Mouse (Mus musculus): ENCODE data around the gene Mia2.
"Not testable (repeated sequence)": the region's sequence is repeated elsewhere in the genome, so short reads cannot be mapped to it uniquely, and the experiment has no call there.

Mia2 gene

GRCm38 (mm10) chr12:59095104-59096025 is at the start of gene Mia2:
Gene Mia2 (plus strand): TSS chr12:59095799.
- no peak for DNase-seq (ENCODE audit: low read depth, low spot score)

- no peak for DNase-seq (ENCODE audit: low read depth, low spot score)
Measured at GRCm38 (mm10) chr12:59052470-59052869, 43.1 kb upstream of the Mia2 start.

- DNase-seq (ENCODE audit: low read depth, low spot score) = no peak
Measured at GRCm38 (mm10) chr12:59053166-59053565, 42.4 kb upstream of the Mia2 start.

GRCm38 (mm10) chr12:59053976-59054375 is 41.6 kb upstream of the Mia2 start:
- no peak for DNase-seq (ENCODE audit: low read depth, low spot score)

- no peak for DNase-seq (ENCODE audit: low read depth, low spot score)
Measured at GRCm38 (mm10) chr12:59055196-59055850, 40.3 kb upstream of the Mia2 start.

GRCm38 (mm10) chr12:59056222-59056621 is 39.4 kb upstream of the Mia2 start:
- DNase-seq (ENCODE audit: low read depth, low spot score) = no peak

- DNase-seq (ENCODE audit: low read depth, low spot score) = not testable (repeated sequence)
Measured at GRCm38 (mm10) chr12:59058242-59058641, 37.4 kb upstream of the Mia2 start.

- no peak for DNase-seq (ENCODE audit: low read depth, low spot score)
Measured at GRCm38 (mm10) chr12:59060322-59060721, 35.3 kb upstream of the Mia2 start.

- DNase-seq (ENCODE audit: low read depth, low spot score) = peak; percentile 68
Measured at GRCm38 (mm10) chr12:59060993-59061595, 34.5 kb upstream of the Mia2 start, which contains the start of gene Trappc6b. Gene Trappc6b (minus strand): TSS chr12:59061472.

- DNase-seq (ENCODE audit: low read depth, low spot score) = no peak
Measured at GRCm38 (mm10) chr12:59064837-59065236, 30.8 kb upstream of the Mia2 start.

GRCm38 (mm10) chr12:59065776-59066175 is 29.8 kb upstream of the Mia2 start:
- no peak for DNase-seq (ENCODE audit: low read depth, low spot score)

GRCm38 (mm10) chr12:59066448-59067077 is 29.0 kb upstream of the Mia2 start, which contains the start of gene Pnn:
Gene Pnn (plus strand): TSS chr12:59066884.
- peak; percentile 98 for DNase-seq (ENCODE audit: low read depth, low spot score)

- DNase-seq (ENCODE audit: low read depth, low spot score) = no peak
Measured at GRCm38 (mm10) chr12:59067095-59067494, 28.5 kb upstream of the Mia2 start.

GRCm38 (mm10) chr12:59068791-59069190 is 26.8 kb upstream of the Mia2 start:
- DNase-seq (ENCODE audit: low read depth, low spot score) = no peak

GRCm38 (mm10) chr12:59072286-59072685 is 23.3 kb upstream of the Mia2 start:
- DNase-seq (ENCODE audit: low read depth, low spot score) = no peak

GRCm38 (mm10) chr12:59074052-59074451 is 21.5 kb upstream of the Mia2 start:
- no peak for DNase-seq (ENCODE audit: low read depth, low spot score)

GRCm38 (mm10) chr12:59076996-59077395 is 18.6 kb upstream of the Mia2 start:
- no peak for DNase-seq (ENCODE audit: low read depth, low spot score)

- DNase-seq (ENCODE audit: low read depth, low spot score) = no peak
Measured at GRCm38 (mm10) chr12:59077883-59078282, 17.7 kb upstream of the Mia2 start.

- no peak for DNase-seq (ENCODE audit: low read depth, low spot score)
Measured at GRCm38 (mm10) chr12:59080461-59080860, 15.1 kb upstream of the Mia2 start.

- no peak for DNase-seq (ENCODE audit: low read depth, low spot score)
Measured at GRCm38 (mm10) chr12:59084446-59084845, 11.2 kb upstream of the Mia2 start.

- no peak for DNase-seq (ENCODE audit: low read depth, low spot score)
Measured at GRCm38 (mm10) chr12:59086171-59086570, 9.4 kb upstream of the Mia2 start.

- no peak for DNase-seq (ENCODE audit: low read depth, low spot score)
Measured at GRCm38 (mm10) chr12:59093543-59093942, 2.1 kb upstream of the Mia2 start.
